Mouse (Mus musculus): Measurements from ENCODE around the gene Aurkc. TPM values are rescaled to one million over a fixed set of nuclear protein-coding genes. Genes with fewer than 3 reads are reported as not detected.
"Not testable (repeated sequence)": the region's sequence is repeated elsewhere in the genome, so short reads cannot be mapped to it uniquely, and the experiment has no call there.

Gene Aurkc
- not detected in 2 replicates for polyA plus RNA-seq (2012)

- not testable (repeated sequence) for H3K36me3 ChIP-seq (ENCODE audit: control insufficient read depth); H3K27me3 ChIP-seq (ENCODE audit: control insufficient read depth); H3K9me3 ChIP-seq (ENCODE audit: control insufficient read depth, low read length); H3K4me1 ChIP-seq (ENCODE audit: control insufficient read depth); H3K4me3 ChIP-seq (replicated peaks)
Observed at GRCm38 (mm10) chr7:6995251-6995650, at the start of gene Aurkc. TSS of gene Aurkc (plus strand) at chr7:6995300.

DNA sequence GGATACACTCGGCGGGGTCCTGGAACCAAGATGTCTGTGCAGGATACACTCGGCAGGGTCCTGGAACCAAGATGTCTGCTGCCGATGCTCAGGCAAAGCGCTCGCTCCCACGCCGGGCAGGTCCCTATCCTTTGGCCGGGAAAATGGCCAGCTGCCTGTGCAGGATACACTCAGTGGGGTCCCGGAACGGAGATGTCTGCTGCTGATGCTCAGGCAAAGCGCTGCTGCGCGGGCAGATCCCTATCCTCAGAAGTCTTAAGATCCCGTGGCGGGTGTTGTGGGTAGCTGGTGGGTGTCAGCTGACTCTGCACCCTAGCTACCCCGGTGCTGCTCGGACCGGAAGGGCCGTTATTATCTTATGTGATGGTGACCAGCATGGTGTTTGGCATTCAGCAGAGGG is 47.0 kb upstream of the Aurkc start:
- H3K27me3 ChIP-seq (ENCODE audit: control insufficient read depth); H3K4me1 ChIP-seq (ENCODE audit: control insufficient read depth); H3K36me3 ChIP-seq (ENCODE audit: control insufficient read depth): not testable (repeated sequence)

GRCm38 (mm10) chr7:6956576-6956975 is 38.5 kb upstream of the Aurkc start:
- H3K27me3 ChIP-seq (ENCODE audit: control insufficient read depth) = no peaks in the 10 kb centered on the region
- H3K36me3 ChIP-seq (ENCODE audit: control insufficient read depth) = no peaks in the 10 kb centered on the region
- no peaks in the 10 kb centered on the region for H3K4me1 ChIP-seq (ENCODE audit: control insufficient read depth)
- TF ChIP-seq GATA1 (IDR thresholded peaks at IDR 0.05; ENCODE audit: low read length) = no peak
- no peak for TF ChIP-seq TAL1 (IDR thresholded peaks at IDR 0.05; ENCODE audit: low read length)
- H3K4me3 ChIP-seq (replicated peaks) = no peak overlapping the region
- H3K9me3 ChIP-seq (ENCODE audit: control insufficient read depth, low read length) = peaks cover 7% of the 10 kb centered on the region; the same call in 1 of the 2 replicates

More for the DNA sequence above, 47.0 kb upstream of the Aurkc start:
- H3K9me3 ChIP-seq (ENCODE audit: control insufficient read depth, low read length); H3K4me3 ChIP-seq (replicated peaks): not testable (repeated sequence)

GRCm38 (mm10) chr7:6958574-6958973 is 36.5 kb upstream of the Aurkc start:
- no peaks in the 10 kb centered on the region for H3K27me3 ChIP-seq (ENCODE audit: control insufficient read depth)
- no peaks in the 10 kb centered on the region for H3K4me1 ChIP-seq (ENCODE audit: control insufficient read depth)
- peaks cover 5% of the 10 kb centered on the region; the same call in 1 of the 2 replicates for H3K9me3 ChIP-seq (ENCODE audit: control insufficient read depth, low read length)
- no peaks in the 10 kb centered on the region for H3K36me3 ChIP-seq (ENCODE audit: control insufficient read depth)
- no peak overlapping the region for H3K4me3 ChIP-seq (replicated peaks)
- TF ChIP-seq GATA1 (IDR thresholded peaks at IDR 0.05; ENCODE audit: low read length) = no peak
- no peak for TF ChIP-seq TAL1 (IDR thresholded peaks at IDR 0.05; ENCODE audit: low read length)

DNA sequence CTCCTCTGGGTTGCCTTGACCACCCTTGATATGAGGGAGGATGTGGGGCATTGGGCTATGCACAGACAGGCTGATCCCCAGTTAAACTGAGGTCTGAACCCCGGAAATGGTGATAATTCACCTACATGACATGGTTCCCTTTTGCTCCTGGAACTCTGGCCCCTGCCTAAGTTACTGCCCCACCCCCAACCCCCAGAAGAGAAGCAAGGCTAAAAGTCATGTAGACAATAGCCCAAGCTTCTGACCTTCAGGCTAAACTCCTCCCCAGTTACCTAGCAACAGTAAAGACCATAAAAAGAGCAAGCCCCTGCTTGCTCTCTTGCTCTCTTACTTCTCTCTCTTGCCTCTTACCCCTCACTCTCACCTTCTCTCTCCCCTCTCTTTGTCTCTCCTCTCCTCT is 21.5 kb upstream of the Aurkc start:
- no peak for TF ChIP-seq TAL1 (IDR thresholded peaks at IDR 0.05; ENCODE audit: low read length)
- TF ChIP-seq GATA1 (IDR thresholded peaks at IDR 0.05; ENCODE audit: low read length) = no peak
- Histone ChIP-seq H3K4me3 (replicated peaks) (no peak overlapping the region), H3K36me3 (ENCODE audit: control insufficient read depth) (no peaks in the 10 kb centered on the region), H3K27me3 (ENCODE audit: control insufficient read depth) (no peaks in the 10 kb centered on the region), H3K9me3 (ENCODE audit: control insufficient read depth, low read length) (peaks cover 11% of the 10 kb centered on the region), H3K4me1 (ENCODE audit: control insufficient read depth) (no peaks in the 10 kb centered on the region)

- Histone ChIP-seq H3K36me3 (ENCODE audit: control insufficient read depth) (no peaks in the 10 kb centered on the region), H3K9me3 (ENCODE audit: control insufficient read depth, low read length) (peaks cover 14% of the 10 kb centered on the region), H3K27me3 (ENCODE audit: control insufficient read depth) (no peaks in the 10 kb centered on the region), H3K4me1 (ENCODE audit: control insufficient read depth) (no peaks in the 10 kb centered on the region), H3K4me3 (replicated peaks) (no peak overlapping the region)
- TF ChIP-seq GATA1 (IDR thresholded peaks at IDR 0.05; ENCODE audit: low read length) (no peak), TAL1 (IDR thresholded peaks at IDR 0.05; ENCODE audit: low read length) (no peak)
Observed at GRCm38 (mm10) chr7:6976890-6977289, 18.2 kb upstream of the Aurkc start.

- H3K4me1 ChIP-seq (ENCODE audit: control insufficient read depth); H3K4me3 ChIP-seq (replicated peaks); H3K36me3 ChIP-seq (ENCODE audit: control insufficient read depth); H3K9me3 ChIP-seq (ENCODE audit: control insufficient read depth, low read length); H3K27me3 ChIP-seq (ENCODE audit: control insufficient read depth): not testable (repeated sequence)
Observed at GRCm38 (mm10) chr7:6998914-6999313, 3.8 kb downstream of the Aurkc start.

- H3K36me3 ChIP-seq (ENCODE audit: control insufficient read depth); H3K9me3 ChIP-seq (ENCODE audit: control insufficient read depth, low read length); H3K4me1 ChIP-seq (ENCODE audit: control insufficient read depth); H3K27me3 ChIP-seq (ENCODE audit: control insufficient read depth); H3K4me3 ChIP-seq (replicated peaks): not testable (repeated sequence)
Observed at GRCm38 (mm10) chr7:7005441-7005840, 10.3 kb downstream of the Aurkc start.

GRCm38 (mm10) chr7:7027445-7027844 is 32.3 kb downstream of the Aurkc start:
- Histone ChIP-seq H3K4me1 (ENCODE audit: control insufficient read depth) (no peaks in the 10 kb centered on the region), H3K4me3 (replicated peaks) (no peak overlapping the region), H3K27me3 (ENCODE audit: control insufficient read depth) (no peaks in the 10 kb centered on the region), H3K9me3 (ENCODE audit: control insufficient read depth, low read length) (no peaks in the 10 kb centered on the region; the same call in 1 of the 2 replicates), H3K36me3 (ENCODE audit: control insufficient read depth) (no peaks in the 10 kb centered on the region)
- TF ChIP-seq GATA1 (IDR thresholded peaks at IDR 0.05; ENCODE audit: low read length) (no peak), TAL1 (IDR thresholded peaks at IDR 0.05; ENCODE audit: low read length) (no peak)

DNA sequence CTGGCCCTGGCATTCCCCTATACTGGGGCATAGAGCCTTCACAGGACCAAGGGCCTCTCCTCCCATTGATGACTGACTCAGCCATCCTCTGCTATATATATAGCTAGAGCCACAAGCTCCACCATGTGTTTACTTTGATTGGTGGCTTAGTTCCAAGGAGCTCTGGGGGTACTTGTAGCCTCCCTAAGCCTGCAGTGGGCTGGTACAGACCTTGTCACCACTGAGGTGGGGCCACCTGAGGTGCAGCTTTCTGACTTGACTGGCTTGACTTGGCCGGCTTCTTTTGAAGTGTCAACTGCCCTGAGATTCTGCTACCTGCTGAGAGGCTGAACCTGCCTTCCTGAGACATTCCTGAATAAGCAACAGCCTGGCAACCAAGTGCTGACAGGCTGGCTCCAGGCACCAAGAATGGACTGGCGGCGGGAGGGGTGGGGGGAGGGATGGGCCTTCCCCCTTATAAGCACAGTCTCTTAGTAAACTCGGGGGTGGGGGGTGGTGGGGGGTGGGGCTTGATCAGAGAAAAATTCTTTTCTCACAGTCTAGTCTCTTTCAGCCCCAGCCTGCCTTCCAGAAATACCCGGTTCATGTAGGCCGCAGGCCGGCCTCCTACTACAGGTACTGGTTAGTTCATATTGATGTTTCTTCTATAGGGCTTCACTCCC is 54.7 kb downstream of the Aurkc start:
- not testable (repeated sequence) for H3K4me1 ChIP-seq (ENCODE audit: control insufficient read depth); H3K9me3 ChIP-seq (ENCODE audit: control insufficient read depth, low read length); H3K36me3 ChIP-seq (ENCODE audit: control insufficient read depth); H3K4me3 ChIP-seq (replicated peaks); H3K27me3 ChIP-seq (ENCODE audit: control insufficient read depth)

Other genes with a start within 250 kb of the Aurkc start
- 0.07 and 0.12 TPM in 2 replicates for gene Zfp954, start 126.2 kb downstream of the Aurkc start, polyA plus RNA-seq (2012)
- not detected in 2 replicates for gene Zfp773, start 141.5 kb downstream of the Aurkc start, polyA plus RNA-seq (2012)
- gene Zfp418, start 176.0 kb downstream of the Aurkc start, polyA plus RNA-seq (2012) = not detected in 2 replicates
- not detected in 2 replicates for gene Zfp772, start 214.7 kb downstream of the Aurkc start, polyA plus RNA-seq (2012)